Mouse (Mus musculus) frontal cortex, adult (tissue): ENCODE data around the gene Slc35f6.

Experiments used
- ATAC-seq: cut with Nextera tagmentation; 2 replicates; pipeline ENCODE4 v1.9.2; 2017; ENCODE audit warnings: mild to moderate bottlenecking, moderate library complexity, mixed read lengths; ENCODE audit not compliant: low TSS enrichment

Gene Slc35f6

DNA sequence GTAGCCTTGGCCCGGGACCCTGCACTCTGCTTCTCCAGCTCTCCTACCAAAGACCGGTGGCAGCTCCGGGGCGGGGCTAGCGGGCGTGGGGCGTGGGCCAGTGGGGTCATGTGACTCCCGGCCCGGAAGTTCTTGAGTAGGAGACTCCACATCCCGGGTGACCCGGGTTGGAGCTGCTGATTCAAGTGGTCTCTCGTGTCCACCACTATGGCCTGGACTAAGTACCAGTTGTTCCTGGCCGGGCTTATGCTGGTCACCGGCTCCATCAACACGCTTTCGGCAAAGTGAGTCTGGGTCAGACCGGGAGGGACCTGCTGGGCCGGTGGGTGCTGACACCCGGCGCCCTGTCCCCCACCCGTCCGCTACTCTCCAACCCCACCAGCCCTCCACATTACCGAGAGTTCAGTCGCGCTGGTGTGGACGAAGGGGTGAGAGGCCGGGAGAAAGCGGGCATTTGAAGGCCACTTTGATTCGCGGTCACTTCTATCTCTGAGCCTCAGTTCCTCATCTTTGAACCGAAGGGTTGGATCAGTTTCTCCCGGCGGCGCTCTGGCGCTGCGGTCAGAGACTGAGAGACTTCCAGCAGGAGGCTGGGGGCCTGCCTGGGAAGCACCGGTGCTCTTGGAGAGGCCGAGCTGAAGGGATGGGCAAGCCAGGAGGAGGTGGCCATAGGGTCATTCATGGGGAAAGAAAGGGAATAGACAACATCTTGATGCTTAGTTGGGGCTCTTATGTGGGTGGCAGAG, at the start of gene Slc35f6:
Slc35f6 (plus strand) TSS at position 119 of the 746 bp plus-strand sequence.
- ATAC-seq, result peak; percentile 78

DNA sequence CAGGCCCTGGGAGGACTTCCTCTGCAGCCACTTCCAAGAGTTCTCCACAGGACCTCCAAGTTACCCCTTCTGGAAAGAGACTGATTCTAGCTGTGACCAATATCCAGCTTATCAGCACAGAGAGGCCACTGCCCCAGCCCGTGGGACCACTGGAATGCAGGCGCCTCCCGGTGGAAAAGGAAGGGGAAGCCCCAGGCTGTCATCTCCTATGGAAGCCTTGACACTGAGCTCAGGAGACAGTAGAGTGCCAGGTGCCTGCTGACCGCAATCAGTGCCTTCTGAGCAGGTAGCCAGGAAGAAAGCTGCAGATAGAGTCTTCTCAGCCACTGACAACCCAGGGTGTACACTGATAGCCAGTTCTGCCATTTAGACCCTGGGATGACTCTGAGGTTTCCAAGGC, 46.3 kb upstream of the Slc35f6 start:
- no peak for ATAC-seq

- ATAC-seq, result no peak
These were observed 44.5 kb upstream of the Slc35f6 start for GRCm38 (mm10) chr5:30603255-30603654.

GRCm38 (mm10) chr5:30603926-30604325, 43.8 kb upstream of the Slc35f6 start:
- ATAC-seq, result no peak

- no peak for ATAC-seq
These were observed 43.0 kb upstream of the Slc35f6 start for GRCm38 (mm10) chr5:30604769-30605188.

DNA sequence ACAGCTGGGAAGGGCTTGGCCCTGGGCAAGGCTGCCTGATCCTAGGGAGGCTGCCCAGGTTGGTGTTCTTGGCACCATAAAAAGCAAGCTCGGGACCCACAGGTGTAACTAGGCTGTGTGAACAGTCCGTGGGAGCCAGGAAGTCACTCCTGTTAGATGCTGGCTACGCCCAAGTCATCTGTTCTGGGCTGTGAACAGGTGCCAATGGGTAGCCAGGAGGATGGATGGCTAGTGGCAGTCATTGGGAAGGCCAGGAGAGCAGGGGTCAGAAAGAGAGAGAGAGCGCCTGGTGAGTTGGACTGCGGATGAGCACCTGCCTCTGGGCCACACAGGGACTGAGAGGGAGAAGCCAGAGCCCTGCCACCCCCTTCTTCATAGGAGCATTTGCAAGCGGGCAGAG, 42.1 kb upstream of the Slc35f6 start:
- ATAC-seq, result no peak

DNA sequence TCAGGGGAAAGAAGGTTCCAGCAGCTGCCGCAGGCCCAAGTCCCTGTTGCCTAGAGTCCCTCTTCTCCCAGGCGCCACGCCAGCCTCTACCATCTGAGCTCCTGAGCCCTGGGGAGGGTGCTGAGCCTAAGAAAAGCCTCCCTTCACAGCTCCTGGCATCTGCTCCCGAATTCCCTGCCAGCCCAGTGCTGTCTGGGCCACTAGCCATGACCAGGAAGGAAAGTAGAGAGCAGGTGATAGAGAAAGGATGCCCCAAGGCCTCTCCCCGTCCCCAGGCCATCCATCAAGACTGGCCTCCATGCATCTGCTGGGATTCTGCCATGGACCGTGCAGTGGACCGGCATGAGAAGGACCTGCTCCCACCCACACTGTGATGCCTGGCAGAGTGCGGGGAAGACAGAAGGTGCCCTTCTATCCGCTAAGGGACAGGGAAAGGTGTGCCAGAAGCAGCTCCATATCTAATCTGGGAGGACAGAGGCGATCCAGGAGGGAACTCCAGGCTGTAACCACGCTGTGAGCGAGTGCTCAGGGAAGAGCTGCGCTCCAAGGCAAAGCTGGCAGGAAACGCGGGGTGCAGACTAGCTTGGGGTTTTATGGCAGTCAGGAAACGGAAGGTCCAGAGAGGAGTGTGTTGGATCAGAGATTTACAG, 41.2 kb upstream of the Slc35f6 start:
- peak; percentile 85 for ATAC-seq

- no peak for ATAC-seq
These were observed 38.6 kb upstream of the Slc35f6 start for GRCm38 (mm10) chr5:30609094-30609493.

GRCm38 (mm10) chr5:30609918-30610645, 37.7 kb upstream of the Slc35f6 start:
- no peak for ATAC-seq

GRCm38 (mm10) chr5:30611091-30611490, 36.6 kb upstream of the Slc35f6 start:
- ATAC-seq, result no peak

DNA sequence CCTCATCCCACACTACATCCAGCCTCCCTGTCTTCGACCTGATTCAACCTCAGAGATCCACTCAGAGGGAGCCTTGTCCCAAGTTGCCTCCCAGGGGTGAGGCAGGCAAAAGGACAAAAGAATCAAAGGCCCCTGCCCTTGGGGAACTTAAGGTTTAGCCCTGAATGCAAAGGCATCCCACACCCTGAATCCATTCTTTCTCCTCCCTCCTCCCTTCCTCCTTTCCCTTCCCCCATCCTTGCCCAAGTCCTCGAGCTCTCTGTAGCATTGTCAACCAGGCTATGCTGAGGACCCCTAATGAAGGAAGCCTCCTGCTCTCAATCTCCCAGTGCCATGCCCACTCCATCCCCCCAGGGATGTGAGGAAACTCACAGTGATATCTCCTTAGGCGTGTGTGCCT, 36.0 kb upstream of the Slc35f6 start:
- ATAC-seq, result no peak

GRCm38 (mm10) chr5:30612575-30612974, 35.2 kb upstream of the Slc35f6 start:
- ATAC-seq, result no peak

- no peak for ATAC-seq
These were observed 34.5 kb upstream of the Slc35f6 start for GRCm38 (mm10) chr5:30613242-30613641.

GRCm38 (mm10) chr5:30614221-30614620, 33.5 kb upstream of the Slc35f6 start:
- no peak for ATAC-seq

DNA sequence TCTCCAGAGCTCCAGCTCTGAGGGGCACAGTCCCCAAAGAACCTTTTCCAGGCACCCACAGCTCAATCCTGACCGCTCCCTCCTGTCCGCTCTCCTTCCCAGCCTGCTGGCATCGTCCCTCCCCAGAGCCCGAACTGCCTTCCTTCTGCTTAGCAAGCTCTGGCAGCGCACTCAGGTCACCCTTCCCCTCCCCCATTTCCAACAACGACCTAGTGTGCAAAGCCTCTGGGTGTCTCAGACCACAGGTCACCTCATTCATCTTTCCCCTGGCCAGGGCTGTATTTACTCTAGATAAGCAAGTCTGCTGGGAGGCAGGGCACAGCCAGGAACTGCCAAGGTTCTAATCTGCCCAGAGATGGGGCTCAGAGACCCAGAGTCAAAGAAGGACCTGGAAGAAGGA, 32.3 kb upstream of the Slc35f6 start:
- ATAC-seq, result no peak

DNA sequence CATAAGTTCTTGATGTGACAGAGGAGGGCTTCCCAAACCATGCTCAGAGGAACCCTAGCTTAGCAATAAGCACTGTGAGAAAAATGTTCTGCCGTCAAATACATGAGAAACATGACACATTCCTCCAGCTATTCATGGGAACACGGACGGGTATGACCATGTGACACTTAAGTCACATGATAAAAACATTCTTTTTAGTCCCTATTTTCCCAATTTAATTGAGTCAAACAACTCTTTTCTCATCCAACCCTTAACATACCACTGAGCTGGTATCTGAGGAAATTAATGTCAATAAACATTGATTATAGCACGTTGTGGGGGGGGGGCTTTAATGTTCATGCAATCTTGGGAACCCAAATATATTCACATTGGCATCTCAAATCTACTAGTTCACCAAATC, 31.9 kb upstream of the Slc35f6 start:
- no peak for ATAC-seq

GRCm38 (mm10) chr5:30616644-30617043, 31.1 kb upstream of the Slc35f6 start:
- no peak for ATAC-seq

- ATAC-seq, result no peak
These were observed 30.4 kb upstream of the Slc35f6 start for GRCm38 (mm10) chr5:30617357-30617756.

GRCm38 (mm10) chr5:30617851-30618250, 29.9 kb upstream of the Slc35f6 start:
- ATAC-seq, result no peak

- no peak for ATAC-seq
These were observed 29.2 kb upstream of the Slc35f6 start for GRCm38 (mm10) chr5:30618376-30619003.

DNA sequence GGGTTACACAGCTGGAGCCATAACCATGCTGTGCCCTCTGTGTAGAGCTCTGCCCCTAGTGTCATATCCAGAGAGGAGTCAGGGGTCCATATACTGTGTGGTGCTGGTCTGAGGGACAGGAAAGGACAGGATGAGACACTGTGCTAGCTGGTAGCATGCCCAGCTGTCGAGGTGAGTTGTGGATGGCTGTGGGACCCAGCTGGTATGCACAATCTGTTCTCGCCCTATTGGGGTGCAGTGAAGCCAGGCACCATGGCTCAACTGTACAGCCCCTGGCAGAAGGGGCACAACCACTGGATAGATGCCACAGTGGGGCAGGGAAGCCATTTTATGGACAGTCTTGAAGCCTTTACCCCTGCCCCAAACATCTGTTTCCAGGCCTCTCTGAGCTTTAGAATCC, 28.5 kb upstream of the Slc35f6 start:
- ATAC-seq, result no peak

DNA sequence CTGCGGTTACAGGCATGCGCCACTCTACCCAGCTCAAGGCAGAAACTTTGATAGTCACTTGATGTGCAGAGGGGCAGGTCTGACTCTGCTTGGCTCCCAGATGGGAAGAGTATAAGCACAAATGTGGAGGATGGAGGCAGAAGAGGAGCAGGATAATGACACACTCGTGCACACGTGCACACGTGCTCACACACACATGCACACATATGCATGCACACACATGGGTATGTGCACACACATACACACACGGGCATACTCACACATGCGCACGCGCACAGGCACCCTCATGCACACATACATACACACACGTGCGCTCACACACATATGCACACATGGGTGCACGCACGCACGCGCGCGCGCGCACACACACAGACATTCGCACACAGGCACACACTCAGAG, 27.2 kb upstream of the Slc35f6 start:
- ATAC-seq, result no peak
